Mouse (Mus musculus) MEL-GATA-1-ER (cell line): ENCODE results near the gene Prmt1.
"Not testable (repeated sequence)": the region's sequence is repeated elsewhere in the genome, so short reads cannot be mapped to it uniquely, and the experiment has no call there.

ENCODE experiments used
- DNase-seq: peaks from one replicate; pipeline ENCODE4 v3.0.0-alpha.2; 2012; ENCODE audit warnings: low read depth; ENCODE audit errors: extremely low read depth

Gene Prmt1

DNA sequence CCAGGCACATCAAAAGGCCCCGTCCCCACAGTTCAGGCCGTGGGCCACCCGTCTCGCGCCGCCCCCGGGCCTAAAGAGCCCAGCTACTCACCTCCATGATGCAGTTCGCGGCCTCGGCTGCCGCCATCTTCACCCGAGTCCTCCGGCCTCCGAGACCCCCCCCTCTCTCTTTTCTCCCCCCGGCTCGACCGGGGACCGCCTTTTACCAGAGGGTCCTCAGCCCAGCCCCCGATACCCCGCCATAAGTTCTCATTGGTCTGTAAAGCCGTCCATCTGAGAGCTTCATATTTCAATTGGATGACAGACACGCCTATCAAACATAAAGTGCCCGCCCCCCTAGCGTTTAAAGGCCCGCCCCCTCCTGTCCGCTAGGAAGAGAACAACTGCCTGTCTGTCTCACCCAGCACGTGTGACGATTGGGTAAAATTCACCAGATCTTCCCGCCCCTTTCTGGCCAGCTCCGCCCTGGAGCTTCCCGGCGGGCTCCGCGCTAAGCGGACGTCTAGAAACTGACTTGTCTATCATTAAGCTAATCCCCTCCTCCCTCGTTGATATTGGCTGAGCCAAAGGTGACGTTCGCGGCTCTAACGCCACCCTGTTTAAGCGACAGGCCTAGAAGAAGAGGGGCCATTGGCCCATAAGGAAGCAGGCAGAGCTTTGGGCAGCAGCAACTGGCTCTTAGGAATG, at the start of gene Prmt1:
Gene Prmt1 (minus strand): TSS at position 377 of the 687 bp plus-strand sequence.
- peak; percentile 100 for DNase-seq

- DNase-seq = no peak
Observed at GRCm38 (mm10) chr7:45035631-45036030, 49.3 kb upstream of the Prmt1 start.

GRCm38 (mm10) chr7:45033722-45034359, 47.5 kb upstream of the Prmt1 start:
- no peak for DNase-seq

DNA sequence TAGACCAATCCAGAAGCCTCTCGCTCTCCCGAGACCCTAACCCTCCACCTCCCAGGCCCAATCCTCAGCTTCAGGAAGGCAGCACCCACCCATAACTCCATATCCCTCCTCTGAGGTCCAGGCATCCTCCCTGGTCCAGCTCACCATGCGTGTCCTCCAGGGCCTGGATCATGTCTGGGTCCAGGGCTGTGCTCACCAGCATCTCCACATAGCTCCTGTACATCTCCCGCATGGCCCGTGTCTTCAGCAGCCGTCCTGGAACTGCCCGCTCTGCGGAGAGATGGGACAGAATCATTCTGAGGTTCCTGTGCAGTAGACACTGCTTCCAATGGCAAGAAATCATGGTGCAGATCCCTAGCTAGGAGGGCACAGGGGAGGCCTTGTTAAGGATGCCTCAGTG, 44.5 kb upstream of the Prmt1 start:
- no peak for DNase-seq

- no peak for DNase-seq
Observed at GRCm38 (mm10) chr7:45029995-45030394, 43.6 kb upstream of the Prmt1 start.

DNA sequence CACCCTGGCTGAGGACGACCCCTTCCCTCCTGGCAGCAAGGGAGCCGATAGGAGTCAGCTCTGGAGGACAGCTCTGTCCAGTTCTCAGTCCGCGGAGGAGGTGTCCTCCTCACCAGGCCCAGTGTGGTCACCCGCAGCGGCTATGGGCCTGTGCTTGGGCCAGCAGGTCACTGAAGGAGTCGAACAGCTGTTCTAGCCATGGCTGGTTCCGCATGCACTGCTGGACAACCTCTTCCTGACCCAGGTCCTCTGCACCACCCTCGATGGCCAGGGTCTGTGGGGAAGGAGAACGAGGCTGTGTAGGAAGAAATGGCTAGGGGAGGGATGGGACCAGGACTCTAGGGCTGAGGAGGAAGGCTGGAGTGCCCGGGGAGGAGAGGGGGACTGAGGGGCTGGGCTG, 42.0 kb upstream of the Prmt1 start:
- no peak for DNase-seq

GRCm38 (mm10) chr7:45027761-45028160, 41.4 kb upstream of the Prmt1 start:
- no peak for DNase-seq

- DNase-seq = no peak
Observed at GRCm38 (mm10) chr7:45026256-45026655, 39.9 kb upstream of the Prmt1 start.

GRCm38 (mm10) chr7:45025601-45026220, 39.3 kb upstream of the Prmt1 start:
- no peak for DNase-seq

DNA sequence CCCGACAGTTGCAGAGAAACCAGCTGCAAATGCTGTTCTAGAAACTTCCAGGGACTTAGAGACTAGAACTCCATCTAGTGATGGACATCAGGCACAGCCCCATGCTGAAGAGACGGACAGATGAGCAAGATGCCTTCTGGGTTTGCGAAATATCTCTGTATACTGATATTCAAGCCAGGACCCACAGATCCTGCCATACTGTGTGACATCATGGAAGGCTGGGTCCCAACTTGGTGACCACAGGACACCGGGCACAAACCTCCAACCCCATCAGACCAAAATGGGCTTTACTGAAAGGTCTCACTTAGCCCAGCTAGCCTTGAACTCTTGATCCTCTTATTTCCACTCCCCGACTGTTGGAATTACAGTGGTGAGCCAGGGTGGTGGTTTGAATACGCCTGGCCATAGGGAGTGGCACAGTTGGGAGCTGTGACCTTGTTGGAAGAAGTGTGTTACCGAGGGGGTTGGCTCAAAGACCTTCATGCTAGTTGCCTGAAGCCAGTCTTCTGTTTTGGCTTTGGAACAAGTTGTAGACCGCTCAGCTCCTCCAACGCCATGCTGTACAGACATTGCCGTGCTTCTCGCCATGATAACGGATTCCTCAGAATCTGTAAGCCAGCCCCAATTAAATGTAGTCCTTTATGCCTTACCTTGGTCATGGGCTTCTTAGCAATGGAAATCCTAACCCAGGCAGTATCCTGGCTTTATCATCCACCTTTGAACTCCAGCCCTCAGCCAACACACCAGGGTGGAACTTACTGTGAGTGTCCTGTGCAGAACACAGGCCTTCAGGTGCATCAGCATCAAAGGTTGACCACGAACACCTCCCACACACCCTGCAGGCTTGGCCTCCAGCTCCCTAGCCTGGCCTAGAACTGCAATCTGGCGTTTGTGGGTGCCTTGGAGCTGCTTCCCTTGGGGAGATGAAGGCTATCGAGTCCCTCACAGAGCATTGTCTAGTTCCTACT, 38.2 kb upstream of the Prmt1 start:
- no peak for DNase-seq

DNA sequence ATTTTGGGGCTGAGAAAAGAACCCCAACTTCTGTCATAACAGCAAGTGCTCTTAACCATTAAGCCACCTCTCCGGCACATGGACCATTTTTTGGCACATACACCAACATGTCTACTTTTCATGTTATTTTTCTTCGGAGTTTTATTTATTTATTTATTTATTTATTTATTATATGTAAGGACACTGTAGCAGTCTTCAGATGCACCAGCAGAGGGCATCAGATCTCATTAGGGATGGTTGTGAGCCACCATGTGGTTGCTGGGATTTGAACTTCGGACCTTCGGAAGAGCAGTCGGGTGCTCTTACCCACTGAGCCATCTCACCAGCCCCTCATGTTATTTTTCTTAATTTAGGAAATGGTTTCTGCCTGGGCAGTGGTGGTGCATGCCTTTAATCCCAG, 37.3 kb upstream of the Prmt1 start:
- DNase-seq = not testable (repeated sequence)

- no peak for DNase-seq
Observed at GRCm38 (mm10) chr7:45020225-45020624, 33.9 kb upstream of the Prmt1 start.

GRCm38 (mm10) chr7:45019031-45019571, 32.7 kb upstream of the Prmt1 start:
- no peak for DNase-seq

GRCm38 (mm10) chr7:45017242-45018061, 31.1 kb upstream of the Prmt1 start, which contains the start of gene Rras:
Gene Rras (plus strand): TSS chr7:45017961.
- DNase-seq = peak; percentile 99

DNA sequence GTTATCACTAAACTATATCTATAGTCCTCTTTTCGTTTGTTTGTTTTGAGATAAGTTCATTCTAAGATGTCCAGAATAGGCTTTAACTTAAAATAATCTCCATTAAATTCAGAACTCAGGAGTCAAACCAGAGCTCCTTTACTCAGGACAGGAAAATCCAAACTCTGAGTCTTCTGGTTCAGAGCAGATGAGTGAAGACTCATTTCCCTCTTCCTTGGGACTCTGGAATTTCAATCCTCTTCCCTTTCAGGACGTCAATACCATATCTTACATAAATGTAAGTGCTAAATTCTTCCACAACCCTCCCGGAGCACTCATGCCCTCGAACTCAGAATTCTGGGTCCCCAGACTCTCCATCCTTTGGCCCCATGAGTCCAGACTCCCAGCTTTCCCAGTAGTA, 30.4 kb upstream of the Prmt1 start:
- DNase-seq = peak; percentile 22

- peak; percentile 97 for DNase-seq
Observed at GRCm38 (mm10) chr7:45015957-45016612, 29.7 kb upstream of the Prmt1 start, which contains the start of gene Scaf1. Gene Scaf1 (minus strand): TSS chr7:45016363.

DNA sequence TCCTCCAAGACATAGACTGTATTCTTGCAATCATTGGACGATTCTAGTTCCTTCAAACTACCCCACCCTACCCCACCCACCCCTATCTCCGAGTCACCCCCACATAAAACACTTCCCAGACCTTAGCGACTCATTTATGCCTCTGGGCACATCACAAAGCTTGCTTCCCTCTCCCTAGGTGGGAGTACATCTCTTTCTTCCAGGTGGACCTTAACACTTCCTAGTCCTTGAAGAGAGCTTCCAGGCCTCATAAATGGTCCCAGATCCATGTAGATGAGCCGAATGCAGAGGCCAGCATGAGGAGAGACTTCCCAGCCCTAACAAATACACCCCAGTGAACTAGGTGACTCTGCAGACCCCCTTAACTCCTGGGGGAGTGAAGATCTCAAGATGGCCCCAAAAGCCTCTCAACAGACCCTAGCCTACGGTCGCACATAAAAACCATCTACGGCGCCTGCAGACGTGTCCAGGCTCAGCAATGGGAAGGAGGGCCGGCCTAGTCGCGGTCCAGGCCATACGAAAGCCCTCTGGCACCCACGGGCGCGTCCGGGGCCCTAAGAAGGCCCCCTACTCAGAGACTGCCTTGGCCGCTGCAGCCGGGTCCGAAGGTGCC, 29.1 kb upstream of the Prmt1 start:
- DNase-seq = peak; percentile 59

DNA sequence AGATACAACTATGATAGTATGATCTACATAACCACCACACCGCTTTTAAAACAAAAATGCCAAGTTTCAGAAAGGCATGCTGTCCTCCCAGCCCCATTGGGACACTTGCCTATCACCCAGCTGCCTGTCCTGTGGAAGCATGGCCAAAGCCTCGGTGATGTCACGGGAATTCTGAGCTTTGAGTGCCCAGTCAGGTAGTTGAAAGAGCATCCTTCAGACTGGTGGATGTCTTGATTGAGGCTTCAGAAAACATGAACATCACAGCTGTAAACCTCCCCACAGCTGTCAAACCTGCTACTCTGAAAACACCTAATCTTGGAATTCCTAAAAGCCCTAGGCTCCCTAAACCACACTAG, 27.7 kb upstream of the Prmt1 start:
- no peak for DNase-seq

GRCm38 (mm10) chr7:45013366-45014095, 27.2 kb upstream of the Prmt1 start:
- DNase-seq = no peak
